Mouse (Mus musculus) gastrocnemius, adult 8-10 months (tissue): ENCODE results near the gene Zfp36l1. TPM values are rescaled to one million over a fixed set of nuclear protein-coding genes. Genes with fewer than 3 reads are reported as not detected.
A peak's percentile ranks its signal among the peaks of the same experiment; 100 is the strongest.

Experiments
- DNase-seq, 2 experiments: peaks; one replicate each; pipeline ENCODE4 v3.0.0; 2022; ENCODE audit warnings: low spot score in 2 of 2
- total RNA-seq, 4 experiments: library from RNA; stranded (reverse); gene quantifications; 2 replicates each; pipeline ENCODE4 v1.2.4; 2022

Zfp36l1 gene
- total RNA-seq, 4 experiments from 2014 or later: 25.2 to 28.9 (median 27.2) TPM

DNA sequence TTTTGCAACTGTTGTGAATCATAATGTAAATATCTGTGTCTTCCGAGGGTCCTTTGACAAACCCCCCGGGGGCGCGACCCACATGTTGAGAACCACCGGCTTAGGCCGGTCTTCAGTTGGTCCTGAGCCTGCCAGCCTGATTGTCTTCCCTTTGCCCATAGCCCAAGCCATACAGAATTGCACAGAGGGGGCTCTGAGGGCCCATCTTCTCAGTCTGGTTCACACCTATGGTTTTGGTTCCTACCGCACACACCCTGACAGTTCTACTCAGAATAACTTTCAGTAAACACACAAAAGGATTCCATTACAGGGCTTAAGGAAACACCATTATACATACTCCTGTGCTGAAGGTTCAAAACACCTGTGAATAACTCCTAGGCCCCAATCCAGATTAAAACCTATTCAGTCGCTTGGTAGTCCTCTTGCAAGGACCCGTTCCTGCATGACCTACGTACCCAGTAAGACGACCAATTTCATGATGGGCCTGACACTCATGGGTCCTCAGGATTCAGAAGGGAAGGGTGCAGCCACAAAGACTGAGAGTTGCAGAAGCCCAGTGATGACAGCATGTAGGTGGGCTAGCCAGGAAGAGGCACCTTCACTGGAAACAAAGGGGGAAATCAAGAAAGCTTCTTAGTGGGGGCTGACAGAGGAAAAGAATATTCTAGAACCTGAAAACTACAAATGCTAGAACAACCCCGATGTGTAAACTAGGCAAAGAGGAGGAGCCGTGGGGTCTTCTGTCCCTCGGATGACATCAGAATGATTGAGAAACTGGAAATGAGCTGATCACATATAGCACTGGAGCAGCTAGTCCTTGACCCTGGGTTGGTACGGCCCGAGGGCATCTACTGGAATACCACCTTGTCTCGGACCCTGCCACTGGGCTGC, 18.8 kb upstream of the Zfp36l1 start:
- DNase-seq: no peak

DNA sequence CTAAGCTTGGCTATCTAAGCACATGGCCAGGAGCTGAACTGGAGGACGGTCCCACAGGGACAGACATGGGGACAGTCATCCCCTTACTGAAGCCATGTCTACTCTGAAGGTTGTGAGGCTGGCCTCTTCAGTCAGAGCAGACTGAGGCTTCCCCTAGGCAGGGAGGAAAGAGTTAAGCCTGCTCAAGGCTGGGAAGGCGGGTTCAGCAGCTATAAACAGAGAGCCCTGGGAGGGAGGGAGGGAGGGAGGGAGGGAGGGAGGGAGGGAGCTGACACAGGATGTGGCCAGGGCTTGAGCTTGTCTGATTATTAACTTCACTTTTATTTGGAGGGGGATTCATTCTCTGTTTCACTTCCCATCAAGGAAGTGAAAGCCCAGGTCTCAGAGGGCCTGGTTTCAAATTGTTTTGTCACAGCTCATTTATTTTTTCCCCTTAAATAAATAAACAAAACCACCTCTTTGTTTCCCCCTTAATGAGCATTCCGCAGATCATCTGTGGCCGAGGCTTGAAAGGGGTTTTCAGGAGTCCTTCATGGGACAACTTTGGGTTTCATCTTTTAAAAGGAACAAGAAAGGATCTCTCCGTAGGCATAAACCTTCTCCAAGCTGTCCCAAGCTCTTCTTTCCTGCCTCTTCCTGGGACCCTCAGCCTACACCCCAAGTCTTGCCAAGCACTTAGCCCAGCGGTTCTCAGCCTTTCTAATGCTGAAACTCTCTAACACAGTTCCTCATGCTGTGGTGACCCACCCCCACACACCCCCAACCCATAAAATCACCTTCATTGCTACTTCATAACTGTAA, 17.9 kb upstream of the Zfp36l1 start:
- no peak for DNase-seq

DNA sequence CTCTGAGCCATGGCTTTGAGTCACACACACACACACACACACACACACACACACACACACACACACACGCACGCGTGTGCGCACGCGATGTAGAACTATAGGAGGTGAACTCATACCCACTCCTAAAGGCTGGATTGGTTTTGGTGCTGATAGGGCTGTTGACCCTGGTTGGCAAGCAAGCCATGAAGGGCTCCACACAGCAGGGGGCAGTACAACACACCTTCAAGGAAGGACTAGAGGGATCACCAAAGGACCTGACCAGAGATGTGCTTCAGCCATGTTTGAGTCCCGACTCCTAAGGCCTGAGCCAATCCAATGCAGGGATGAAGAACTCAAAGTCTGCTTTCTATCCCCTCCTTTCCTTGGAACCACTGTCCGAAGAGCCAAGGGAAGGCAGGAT, 16.7 kb upstream of the Zfp36l1 start:
- no peak for DNase-seq

DNA sequence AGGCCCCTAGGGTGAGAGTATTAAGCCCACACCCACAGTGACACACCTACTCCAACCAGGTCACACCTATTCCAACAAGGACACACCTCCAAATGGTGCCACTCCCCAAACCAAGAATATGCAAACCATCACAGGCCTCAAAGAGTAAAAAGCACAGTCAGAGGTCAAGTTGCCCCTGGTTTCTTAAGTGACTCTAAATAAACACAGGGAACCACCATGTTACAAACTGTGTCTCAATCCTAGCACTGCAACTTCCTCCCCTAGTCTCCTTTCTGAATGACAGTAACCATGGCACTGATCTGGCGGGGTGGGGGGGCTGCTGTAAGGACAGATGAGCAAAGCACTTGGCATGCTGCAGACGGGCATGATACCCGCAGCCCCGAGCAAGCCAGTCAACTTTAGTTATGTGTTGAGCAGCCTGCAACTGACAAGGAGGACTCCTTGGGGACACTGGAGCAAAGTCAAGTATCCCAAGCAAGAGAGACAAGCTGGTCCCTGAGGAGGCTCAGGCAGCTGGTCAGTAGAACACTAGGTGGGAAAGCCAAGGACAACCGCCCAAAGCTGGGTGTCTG, 14.5 kb upstream of the Zfp36l1 start:
- no peak for DNase-seq

DNA sequence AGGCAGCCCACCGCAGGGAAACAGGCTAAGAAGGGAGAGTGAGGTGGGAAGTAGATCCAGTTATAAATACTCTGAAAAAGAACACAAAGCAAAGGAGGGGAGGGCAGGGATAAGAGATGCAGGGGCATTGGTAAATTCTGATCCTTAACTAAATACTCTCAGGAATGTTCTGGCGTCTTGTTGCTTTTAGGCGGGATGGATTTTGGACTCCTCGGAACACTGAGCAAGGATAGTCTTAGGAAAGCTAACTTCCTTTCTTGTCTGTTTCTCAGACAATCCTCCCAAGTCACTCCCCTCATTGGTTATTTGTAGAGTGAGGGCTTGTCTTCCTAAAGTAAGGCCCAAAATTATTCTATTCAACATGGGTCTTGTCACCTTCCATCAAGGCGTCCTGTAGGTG, 12.5 kb upstream of the Zfp36l1 start:
- DNase-seq: no peak

DNA sequence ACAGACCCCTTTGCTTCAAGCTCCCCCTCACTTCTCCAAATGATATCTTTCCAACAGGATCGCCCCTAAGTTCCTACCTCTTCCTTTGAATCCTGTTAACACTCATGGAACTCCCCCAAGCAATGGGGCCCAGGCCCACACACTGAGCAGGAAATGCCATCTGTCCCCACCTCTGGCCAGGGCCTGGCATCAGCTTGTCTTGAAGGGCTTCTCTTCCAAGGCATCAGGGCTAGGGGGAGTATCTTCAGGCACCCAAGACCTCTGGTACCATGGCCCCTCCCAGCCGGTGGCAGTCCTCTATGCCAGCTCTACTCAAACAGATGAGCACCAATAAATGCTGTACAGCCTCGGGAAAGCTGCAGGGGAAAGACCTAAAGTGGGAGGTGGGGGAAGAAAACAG, 11.9 kb upstream of the Zfp36l1 start:
- no peak for DNase-seq

DNA sequence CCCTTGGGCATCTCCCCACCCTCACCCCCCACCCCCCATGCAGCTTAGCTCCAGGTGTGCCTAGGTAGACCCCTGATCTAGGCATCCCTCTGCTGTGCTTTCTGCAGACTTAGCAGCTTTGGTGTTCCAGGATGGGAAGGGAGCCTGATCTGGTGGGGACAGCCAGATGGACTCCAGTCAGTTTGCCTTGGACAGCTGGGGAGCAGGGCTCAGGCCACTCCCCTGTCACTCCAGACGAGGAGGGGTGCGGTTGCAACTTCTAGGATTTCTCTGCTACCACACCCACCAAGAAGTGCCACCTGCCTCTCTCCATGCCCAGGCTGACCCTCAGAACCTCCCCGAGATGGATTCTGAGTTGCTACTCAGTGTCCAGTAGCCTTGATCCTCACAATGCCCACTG, 11.4 kb upstream of the Zfp36l1 start:
- peak; percentile 52 to 58 for DNase-seq

DNA sequence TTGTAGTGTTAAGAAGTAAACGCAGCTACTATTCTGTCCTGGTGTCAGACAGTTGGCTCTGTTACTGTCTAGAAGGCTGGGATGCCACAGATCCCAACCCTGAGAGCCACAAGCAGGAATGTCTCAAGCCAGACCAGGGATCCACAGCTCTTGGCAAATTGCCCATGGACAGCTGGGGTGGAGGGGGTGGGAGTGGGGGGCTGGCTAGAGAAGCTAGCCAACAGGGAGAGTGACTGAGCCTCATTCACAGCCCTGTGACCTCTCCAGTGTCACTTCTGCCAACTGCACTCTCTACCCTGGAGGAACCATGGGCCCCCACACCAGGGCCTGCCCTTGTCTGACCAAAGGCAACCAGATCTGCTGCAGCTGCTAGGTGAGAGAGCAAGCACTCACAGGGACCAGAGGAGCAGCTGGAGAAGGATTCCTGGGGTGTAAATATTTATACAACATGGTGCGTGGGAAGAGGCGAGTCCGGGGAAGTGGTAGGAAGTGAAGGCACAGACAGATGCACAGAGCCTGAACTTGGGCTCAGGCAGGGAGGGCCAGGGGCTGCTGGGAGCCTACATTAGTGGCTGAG, 10.5 kb upstream of the Zfp36l1 start:
- DNase-seq: no peak

DNA sequence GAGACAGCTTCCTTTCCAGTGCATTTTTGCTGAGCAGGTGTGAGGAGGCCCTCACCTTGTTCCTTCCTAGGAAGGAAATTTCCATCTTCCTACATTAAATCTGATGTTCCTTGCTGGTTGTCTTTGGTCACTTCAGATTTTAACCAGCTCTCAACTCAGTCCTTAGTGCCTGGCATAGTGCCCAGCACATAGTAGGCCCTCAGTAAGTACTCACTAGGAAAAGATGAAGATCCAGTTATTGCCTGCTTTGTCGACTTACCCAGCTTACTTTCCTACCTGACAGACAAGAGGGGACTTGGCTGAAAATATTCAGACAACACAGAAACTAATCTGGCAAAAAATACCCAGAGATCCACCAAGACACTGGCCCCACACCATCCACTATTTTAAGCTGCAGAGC, 8.6 kb upstream of the Zfp36l1 start:
- DNase-seq: no peak

DNA sequence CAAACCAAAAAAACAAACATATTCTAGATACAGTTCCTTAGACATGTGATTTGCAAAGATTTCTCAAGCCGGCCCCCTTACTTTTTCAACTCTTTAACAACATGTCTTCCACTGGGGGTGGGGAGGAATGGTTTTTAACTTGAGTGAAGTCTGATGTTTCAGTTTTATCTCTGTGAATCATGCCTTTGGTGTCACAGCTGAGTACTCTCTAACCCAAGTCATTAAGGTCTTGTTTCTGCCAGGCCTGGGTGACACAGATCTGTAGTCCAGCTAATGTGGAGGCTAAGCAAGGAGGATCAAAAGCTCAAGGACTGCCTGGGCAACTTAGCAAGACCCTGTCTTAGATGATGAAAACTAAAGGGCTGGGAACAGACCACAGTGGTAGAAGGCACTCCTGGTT, 5.8 kb upstream of the Zfp36l1 start:
- no peak for DNase-seq

DNA sequence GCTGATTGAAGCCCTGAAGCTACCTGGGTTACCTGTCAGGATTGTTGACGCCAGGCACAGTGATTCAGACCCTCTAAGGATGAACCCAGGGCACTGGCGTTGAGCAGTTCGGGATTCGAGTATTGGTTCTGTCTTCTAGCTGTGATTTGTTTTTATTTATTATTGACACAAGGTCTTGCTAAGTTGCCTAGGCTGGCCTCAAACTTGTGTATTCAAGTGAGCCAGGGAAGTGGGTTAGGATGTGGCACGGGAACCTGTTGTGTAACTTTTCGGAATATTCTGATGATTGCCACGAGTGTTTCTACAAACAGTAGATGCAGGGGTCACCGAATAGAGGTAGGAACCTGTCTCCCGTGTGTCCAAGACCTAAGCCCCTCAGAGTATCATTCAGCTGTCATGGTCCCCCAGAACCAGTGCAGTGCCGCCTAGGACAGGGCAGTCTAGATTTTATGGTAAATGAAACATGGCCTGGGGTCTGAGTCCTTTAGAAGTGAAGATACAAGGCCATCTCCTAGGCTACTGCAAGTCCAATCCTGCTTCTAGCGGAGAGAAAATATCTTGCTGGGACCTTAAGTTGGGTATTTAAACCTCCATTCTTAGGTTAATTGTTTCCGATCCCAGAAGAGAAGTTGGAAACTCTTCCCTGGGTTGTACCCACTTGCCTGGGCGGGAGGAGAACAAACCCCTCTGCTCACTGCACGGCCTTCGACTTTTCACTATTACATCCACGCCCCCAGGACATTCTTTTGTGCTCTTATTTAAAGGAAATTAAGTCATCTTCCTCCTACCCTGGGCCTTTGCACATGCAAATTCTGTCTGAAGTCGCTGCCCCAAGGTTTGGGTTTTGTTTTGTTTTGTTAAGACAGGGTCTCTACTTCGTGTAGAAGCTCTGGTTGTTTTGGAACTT, 3.6 kb upstream of the Zfp36l1 start:
- DNase-seq: no peak

DNA sequence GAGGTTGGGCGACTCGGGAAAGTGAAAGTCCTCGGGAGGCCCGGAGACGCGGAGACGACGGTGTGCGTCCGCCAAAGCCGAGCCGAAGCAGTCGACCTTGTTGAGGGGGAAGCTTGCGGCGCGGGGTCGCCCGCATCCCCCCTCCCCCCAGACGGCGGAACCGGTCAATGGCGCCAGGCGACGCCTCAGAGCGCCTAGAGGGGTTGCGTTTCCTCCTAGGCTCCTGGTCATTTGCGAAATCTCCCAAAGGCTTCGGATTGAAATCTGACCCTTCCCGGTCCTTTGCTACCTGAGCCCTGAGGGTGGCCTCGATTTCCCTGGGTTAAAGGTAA, 3.0 kb upstream of the Zfp36l1 start:
- DNase-seq: no peak

DNA sequence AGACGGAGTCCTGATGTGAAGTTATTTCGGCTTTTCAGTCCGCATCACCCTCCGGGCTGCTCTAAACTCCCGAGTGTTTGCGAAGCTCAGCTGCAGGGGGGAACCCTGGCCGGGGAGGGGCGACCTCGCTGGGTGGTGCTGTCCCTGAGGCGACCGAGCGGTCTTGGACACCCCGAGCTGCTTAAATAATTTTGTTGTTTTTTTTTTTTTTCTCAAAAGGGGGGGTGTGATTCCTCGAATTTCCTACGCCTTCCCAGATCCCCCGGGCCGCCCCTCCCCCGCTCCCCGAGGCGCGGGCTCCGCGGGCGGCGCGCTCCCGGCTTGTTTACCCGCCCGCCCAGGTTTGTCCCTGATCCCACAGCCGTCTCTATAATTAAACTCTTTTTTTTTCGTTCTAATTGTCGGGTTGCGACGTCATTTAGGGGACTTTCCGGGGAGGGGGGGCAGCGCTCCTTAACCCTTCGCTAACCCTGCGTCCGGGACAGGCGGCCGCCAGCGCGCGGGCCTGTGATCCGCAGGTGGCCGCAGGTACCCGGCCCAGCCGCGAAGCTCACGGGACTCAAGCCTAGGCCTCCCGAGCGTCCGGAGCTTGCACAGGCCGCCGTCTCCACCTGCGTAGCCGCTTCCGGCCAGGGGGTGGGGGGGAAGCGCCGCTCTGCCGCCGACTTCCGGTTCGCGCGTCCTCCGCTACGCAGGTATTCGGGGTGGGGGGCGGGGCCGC, 2.5 kb upstream of the Zfp36l1 start:
- DNase-seq: peak; percentile 61 to 75

DNA sequence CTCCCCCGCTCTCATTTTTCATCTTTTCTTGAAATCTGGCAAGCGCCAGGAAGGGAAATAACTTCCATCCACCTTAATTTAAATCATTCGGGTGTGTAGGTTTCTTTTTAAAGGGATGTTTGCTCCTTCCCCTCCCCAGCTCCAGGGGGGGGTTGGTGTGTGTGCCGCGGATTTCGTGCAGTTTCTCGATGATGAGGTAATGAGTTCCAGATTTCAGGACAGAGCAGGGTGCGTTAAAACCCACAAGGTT, 2.0 kb upstream of the Zfp36l1 start:
- no peak for DNase-seq

DNA sequence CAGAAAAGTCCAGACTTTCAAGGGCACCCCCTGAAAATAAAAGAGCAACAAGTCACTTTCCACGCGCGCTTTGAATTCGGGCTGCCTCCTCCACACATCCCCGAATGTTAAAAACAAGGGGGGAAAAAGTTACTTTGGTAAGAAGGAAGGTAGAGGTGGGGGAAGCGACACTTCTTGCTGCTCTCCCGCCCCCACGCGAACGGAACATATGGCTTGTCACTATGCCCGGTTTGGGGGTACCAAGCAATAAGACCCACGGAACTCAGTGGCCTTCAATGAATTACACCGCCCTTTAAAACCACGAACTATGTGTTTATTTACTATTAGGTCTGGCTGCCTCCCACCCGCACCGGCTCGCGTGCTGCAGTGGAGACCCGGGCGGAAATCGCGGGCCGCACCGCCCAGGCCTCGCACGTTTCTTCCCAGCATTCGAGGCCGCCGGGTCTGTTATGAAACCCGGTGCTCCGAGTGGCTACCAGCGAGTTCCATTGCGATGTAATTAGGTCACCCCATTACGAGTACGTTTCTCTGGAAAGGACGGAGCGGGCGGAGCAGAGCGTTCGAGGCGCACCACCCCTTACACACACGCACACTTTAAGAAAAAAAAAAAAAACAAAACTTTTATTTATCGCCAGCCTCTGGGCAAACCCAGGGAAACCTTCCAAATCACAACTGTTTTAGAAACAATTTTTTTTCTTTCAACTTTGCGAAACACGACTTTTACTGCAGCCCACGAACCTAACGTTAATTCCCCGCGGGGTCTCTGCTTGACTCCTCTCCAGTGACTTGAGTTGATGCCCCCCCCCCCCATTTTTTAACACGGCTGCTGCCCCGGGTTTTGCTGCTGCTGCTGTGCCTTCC, 1.4 kb upstream of the Zfp36l1 start:
- peak; percentile 67 to 82 for DNase-seq

DNA sequence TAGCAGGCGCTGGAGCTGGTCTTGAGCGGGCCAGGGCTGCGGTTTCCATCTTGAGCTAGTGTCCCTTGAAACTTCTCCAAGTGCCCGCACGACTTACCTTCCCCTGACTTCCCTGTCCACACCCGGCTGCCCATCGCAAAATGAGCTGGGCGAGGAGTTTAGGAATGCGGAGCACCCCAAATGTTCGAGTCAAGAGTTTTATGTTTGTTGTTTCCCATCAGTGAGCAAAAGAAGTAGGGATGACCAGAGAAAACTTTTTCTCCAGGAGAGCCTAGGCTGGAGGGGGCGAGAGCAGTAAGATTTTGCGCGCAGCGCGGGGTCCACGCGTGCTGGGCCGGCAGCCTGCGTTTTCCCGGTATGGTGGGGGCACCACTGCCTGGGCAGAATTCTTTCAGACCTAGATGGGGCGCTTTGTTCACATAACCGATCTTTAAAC, 791 bp upstream of the Zfp36l1 start:
- DNase-seq: peak; percentile 43 to 50

DNA sequence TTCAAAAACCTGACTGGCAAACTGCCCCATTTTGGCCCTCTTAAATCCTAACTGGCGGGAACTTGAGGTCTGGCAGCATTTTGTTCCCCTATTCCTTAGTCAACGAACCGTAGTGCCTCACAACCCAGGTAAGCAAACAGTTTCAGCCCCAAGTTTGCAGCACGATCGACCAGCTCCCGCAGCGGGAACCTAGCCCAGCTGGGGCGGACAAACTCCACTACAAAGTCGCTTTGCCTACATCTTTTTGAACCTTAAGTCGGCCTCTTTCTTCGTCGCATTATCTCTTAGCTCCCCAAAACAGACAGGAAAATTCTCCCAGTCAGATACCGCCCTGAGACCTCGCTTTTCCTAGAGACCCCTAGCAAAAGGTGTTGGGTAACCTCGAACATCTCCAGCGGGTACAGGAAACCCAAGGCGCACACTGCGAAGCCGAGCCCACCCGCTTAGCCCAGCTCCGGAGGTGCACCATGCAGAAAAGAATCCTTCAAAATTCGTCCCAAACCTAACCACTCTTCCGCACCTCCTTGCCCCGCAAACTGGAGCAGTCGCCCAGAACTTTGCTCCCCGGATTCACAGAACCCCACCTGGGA, 647 bp downstream of the Zfp36l1 start:
- DNase-seq: no peak

DNA sequence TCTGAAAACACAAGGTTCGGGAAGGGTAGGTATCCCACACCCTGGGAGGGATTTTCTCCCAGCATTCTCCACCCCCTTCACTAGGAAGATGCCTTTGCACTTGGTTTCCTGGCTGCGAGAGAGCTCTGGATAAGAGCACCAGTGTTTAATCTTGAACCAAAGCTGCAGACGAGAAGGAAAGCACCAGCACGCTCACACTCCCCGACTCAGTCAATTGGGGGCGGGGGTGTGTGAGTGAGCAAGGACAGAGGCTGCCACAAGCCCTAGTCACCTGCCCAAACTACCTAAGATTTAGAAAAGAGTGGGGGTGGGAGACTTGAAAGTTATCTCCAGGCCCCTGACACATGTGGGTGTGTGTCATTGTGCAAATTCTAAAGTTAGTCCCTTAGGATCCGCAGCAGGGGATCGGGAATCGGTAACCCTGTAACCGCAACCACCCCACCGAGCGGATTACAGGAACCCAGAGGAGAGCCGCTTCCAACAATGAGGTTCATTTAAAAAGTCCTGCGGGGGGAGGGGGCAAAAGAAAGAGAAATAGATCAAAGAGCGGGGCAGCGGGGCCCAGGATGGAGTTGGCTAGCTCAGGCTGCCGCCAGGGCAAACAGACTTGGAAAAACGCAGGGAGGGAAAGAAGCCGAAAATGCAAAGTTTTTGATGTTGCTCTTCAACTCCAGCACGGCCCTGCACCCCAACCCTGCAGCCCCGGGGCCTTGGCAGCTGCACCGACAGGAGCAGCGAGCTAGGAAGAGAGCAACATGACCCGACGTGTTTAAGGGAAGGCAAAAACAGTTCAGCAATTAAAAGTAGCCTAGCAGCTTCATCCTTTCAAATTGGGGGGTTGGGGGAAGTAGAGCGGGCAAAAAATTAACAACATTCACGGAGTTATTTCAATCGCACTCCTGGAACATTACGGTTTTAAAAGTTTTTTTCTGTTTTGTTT, 1.4 kb downstream of the Zfp36l1 start:
- no peak for DNase-seq
